In the genomic region with DNA sequence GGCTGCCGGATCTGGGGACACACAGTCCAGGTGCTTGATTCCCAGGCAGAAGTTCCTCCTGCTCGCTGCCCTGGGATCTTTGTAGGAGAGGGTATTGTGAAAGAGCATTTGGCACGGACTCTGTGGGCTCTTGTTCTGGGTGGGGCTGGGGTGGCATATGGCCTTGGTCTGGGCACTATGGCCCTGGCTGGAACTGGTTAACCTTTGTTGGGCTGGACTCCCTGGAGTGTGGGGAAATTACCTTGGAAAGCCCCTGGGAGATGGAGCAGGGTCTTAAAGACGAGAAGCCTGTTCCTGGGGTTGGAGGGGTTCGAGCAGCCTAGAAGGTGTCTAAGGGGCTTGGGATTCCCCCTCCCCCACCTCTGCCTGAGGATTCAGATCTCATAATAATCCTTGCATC, we compare ENCODE assay signal across 8 mouse cellular contexts. TPM values are rescaled to one million over a fixed set of nuclear protein-coding genes. Genes with fewer than 3 reads are reported as not detected.
DNase-seq lines count a peak whose midpoint lies in the region; ATAC-seq and TF ChIP-seq lines count a peak whose summit lies in the region.

No protein-coding gene starts in this region.

- no peak for DNase-seq in heart, adult 18-20 months
- DNase-seq in spleen, adult 18-20 months, result no peak

- H3K36me3 ChIP-seq in heart, embryonic 12.5 days, result peaks cover 13% of the 10 kb centered on the region
- no peaks in the 10 kb centered on the region for H3K36me3 ChIP-seq in embryonic facial prominence, embryonic 15.5 days
- 0 out of 2 replicates have a peak, but pooled peaks cover 4% of the 10 kb centered on the region for H3K36me3 ChIP-seq in limb, embryonic 12.5 days
- H3K36me3 ChIP-seq in myocyte (ENCODE audit: control insufficient read depth, insufficient read depth), result no peaks in the 10 kb centered on the region

- peaks cover 76% of the 10 kb centered on the region for H3K4me1 ChIP-seq in heart, embryonic 12.5 days (replicated peaks)
- peaks cover 45% of the 10 kb centered on the region for H3K4me1 ChIP-seq in embryonic facial prominence, embryonic 15.5 days
- H3K4me1 ChIP-seq in limb, embryonic 12.5 days (replicated peaks), result peaks cover 39% of the 10 kb centered on the region

- peak overlapping the region; percentile 92 for H3K9ac ChIP-seq in heart, embryonic 12.5 days
- H3K9ac ChIP-seq in embryonic facial prominence, embryonic 15.5 days, result no peak overlapping the region
- H3K9ac ChIP-seq in limb, embryonic 12.5 days (replicated peaks), result no peak overlapping the region; the same call in 1 of the 2 replicates

- H3K79me2 ChIP-seq in myocyte (ENCODE audit: control insufficient read depth, insufficient read depth), result peaks cover 3% of the 10 kb centered on the region

- H3K4me2 ChIP-seq in heart, embryonic 12.5 days, result peak overlapping the region; percentile 79
- H3K4me2 ChIP-seq in embryonic facial prominence, embryonic 15.5 days (replicated peaks), result peak overlapping the region; percentile 96
- peak overlapping the region; percentile 98 for H3K4me2 ChIP-seq in limb, embryonic 12.5 days
- peak overlapping the region; percentile 81 for H3K4me2 ChIP-seq in myocyte (ENCODE audit: low read depth)

- 42% methylated on average over 5 of the region's 5 CpGs for WGBS in heart, embryonic 12.5 days
- 62% methylated on average over 5 of the region's 5 CpGs for WGBS in embryonic facial prominence, embryonic 15.5 days
- 53% methylated on average over 5 of the region's 5 CpGs for WGBS in limb, embryonic 12.5 days

- no peak overlapping the region for H3ac ChIP-seq in myocyte (ENCODE audit: control insufficient read depth, insufficient read length)

- no peak for TF ChIP-seq POLR2A in myocyte (IDR thresholded peaks at IDR 0.05; ENCODE audit: insufficient read length, low read depth)

- H3K9me3 ChIP-seq in heart, embryonic 12.5 days (replicated peaks), result no peaks in the 10 kb centered on the region
- H3K9me3 ChIP-seq in embryonic facial prominence, embryonic 15.5 days (replicated peaks), result no peaks in the 10 kb centered on the region
- H3K9me3 ChIP-seq in limb, embryonic 12.5 days, result no peaks in the 10 kb centered on the region

- ATAC-seq in heart, embryonic 12.5 days (ENCODE audit: insufficient number of reproducible peaks, low FRiP score), result no peak
- ATAC-seq in embryonic facial prominence, embryonic 15.5 days (ENCODE audit: insufficient number of reproducible peaks, low FRiP score, low TSS enrichment, low read depth), result no peak
- ATAC-seq in limb, embryonic 12.5 days (ENCODE audit: insufficient number of reproducible peaks, insufficient read depth, low FRiP score, low TSS enrichment, low read depth), result no peak
- no peak for ATAC-seq in granulocyte monocyte progenitor cell, adult 5-6 weeks (replicated peaks; ENCODE audit: poor library complexity, severe bottlenecking)
- ATAC-seq in inflammation-experienced regulatory T-cells, adult 6 months, result no peak

- H3K27ac ChIP-seq in heart, embryonic 12.5 days (ENCODE audit: poor library complexity, severe bottlenecking), result peak overlapping the region; percentile 94
- no peak overlapping the region for H3K27ac ChIP-seq in embryonic facial prominence, embryonic 15.5 days (replicated peaks)
- H3K27ac ChIP-seq in limb, embryonic 12.5 days, result peak overlapping the region; percentile 35; the same call in 1 of the 2 replicates

- no peaks in the 10 kb centered on the region for H3K27me3 ChIP-seq in heart, embryonic 12.5 days (replicated peaks)
- no peaks in the 10 kb centered on the region for H3K27me3 ChIP-seq in embryonic facial prominence, embryonic 15.5 days
- H3K27me3 ChIP-seq in limb, embryonic 12.5 days, result peaks cover 19% of the 10 kb centered on the region
- H3K27me3 ChIP-seq in myocyte (ENCODE audit: control insufficient read depth, insufficient read depth, insufficient read length), result no peaks in the 10 kb centered on the region

- H3K4me3 ChIP-seq in heart, embryonic 12.5 days, result peak overlapping the region; percentile 79
- H3K4me3 ChIP-seq in embryonic facial prominence, embryonic 15.5 days (replicated peaks), result peak overlapping the region; percentile 65
- peak overlapping the region; percentile 62 for H3K4me3 ChIP-seq in limb, embryonic 12.5 days (replicated peaks)
- peak overlapping the region; percentile 46 for H3K4me3 ChIP-seq in myocyte

TF ChIP-seq in myocyte, 11 proteins besides CTCF, POLR2A, EP300 and RAD21:
- TF ChIP-seq E2F4 (IDR thresholded peaks at IDR 0.05; ENCODE audit: insufficient read depth) (no peak), USF1 (IDR thresholded peaks at IDR 0.05; ENCODE audit: low read depth) (no peak), MAX (IDR thresholded peaks at IDR 0.05; ENCODE audit: low read depth) (no peak), TCF3 (IDR thresholded peaks at IDR 0.05; ENCODE audit: insufficient read length, low read depth) (no peak), TCF12 (IDR thresholded peaks at IDR 0.05; ENCODE audit: insufficient read depth, poor library complexity, severe bottlenecking) (no peak), MYOG (IDR thresholded peaks at IDR 0.05; ENCODE audit: control insufficient read depth in 1 of 3, insufficient read depth in 1 of 3, insufficient read length in 2 of 3, low read depth in 2 of 3) (no peak), SRF (IDR thresholded peaks at IDR 0.05; ENCODE audit: control insufficient read depth, insufficient read length, low read depth) (no peak), POLR2AphosphoS2 (IDR thresholded peaks at IDR 0.05; ENCODE audit: insufficient read length, low read depth) (no peak), MYOD1 (IDR thresholded peaks at IDR 0.05; ENCODE audit: control insufficient read depth in 1 of 3, insufficient read length in 2 of 3, low read depth in 2 of 3) (no peak)

RNA-seq across cellular contexts. Expression of gene Gdpd5, which starts 2.0 kb away (rescaled TPM):
- 28.5 and 28.8 TPM in 2 replicates for polyA plus RNA-seq in heart, embryonic 12.5 days (2016; fragmentation: Nextera tagmentation; extraction: Ambion mirVana)
- total RNA-seq in heart, adult 18-20 months (2021), result 10 to 100 TPM; 21.9 to 27.0 TPM
- polyA plus RNA-seq in embryonic facial prominence, embryonic 15.5 days (2015; fragmentation: Nextera tagmentation; extraction: Ambion mirVana), result 15.1 and 17.5 TPM in 2 replicates
- 11.2 and 12.2 TPM in 2 replicates for polyA plus RNA-seq in limb, embryonic 12.5 days (2016; fragmentation: Nextera tagmentation; extraction: Ambion mirVana)
- 9.5 TPM for polyA plus RNA-seq in myocyte (2012; fragmentation: generic; extraction: Trizol)
- not detected in 2 replicates for total RNA-seq in granulocyte monocyte progenitor cell, adult 5-6 weeks (2014; fragmentation: Nextera tagmentation)
- 0.56 TPM in 1 of 2 replicates, not detected in the other for total RNA-seq in granulocyte monocyte progenitor cell, adult 5-6 weeks (2017)
- polyA plus RNA-seq in inflammation-experienced regulatory T-cells, adult 6 months (2017; shearing (Covaris generic)), result 10 to 100 TPM; 15.1 to 29.0 (median 17.5) TPM

RNA-seq across cellular contexts. Expression of gene Serpinh1, which starts 30.2 kb away (rescaled TPM):
- 1,302 and 1,316 TPM in 2 replicates for polyA plus RNA-seq in heart, embryonic 12.5 days (2016; fragmentation: Nextera tagmentation; extraction: Ambion mirVana)
- 100 to 1,000 TPM; 200 to 293 TPM for total RNA-seq in heart, adult 18-20 months (2021)
- polyA plus RNA-seq in embryonic facial prominence, embryonic 15.5 days (2015; fragmentation: Nextera tagmentation; extraction: Ambion mirVana), result 2,130 and 2,205 TPM in 2 replicates
- 1,189 and 1,266 TPM in 2 replicates for polyA plus RNA-seq in limb, embryonic 12.5 days (2016; fragmentation: Nextera tagmentation; extraction: Ambion mirVana)
- 1,713 TPM for polyA plus RNA-seq in myocyte (2012; fragmentation: generic; extraction: Trizol)
- 0.80 TPM in 1 of 2 replicates, not detected in the other for total RNA-seq in granulocyte monocyte progenitor cell, adult 5-6 weeks (2014; fragmentation: Nextera tagmentation)
- not detected in 2 replicates for total RNA-seq in granulocyte monocyte progenitor cell, adult 5-6 weeks (2017)
- not detected for polyA plus RNA-seq in inflammation-experienced regulatory T-cells, adult 6 months (2017; shearing (Covaris generic))

Comparison
In these comparisons a context has a peak if more than half of its experiments do, and no peak if none do; other contexts are left out.
1. RNA of gene Serpinh1, which starts 30.2 kb away (polyA plus RNA-seq): 2,130 to 2,205 TPM in embryonic facial prominence, embryonic 15.5 days, 1,713 TPM in myocyte (single experiment), 1,302 to 1,316 TPM in heart, embryonic 12.5 days and 1,189 to 1,266 TPM in limb, embryonic 12.5 days; not detected in inflammation-experienced regulatory T-cells, adult 6 months; every median in the first group is over 1,000 times any median in the second.
2. Peak in every context shown above with its lines, with median percentiles within 50 percentile points of each other: H3K4me2 ChIP-seq and H3K4me3 ChIP-seq.